Mouse (Mus musculus) liver, embryonic 13.5 days (tissue): ENCODE results near the gene Gsta1. TPM values are rescaled to one million over a fixed set of nuclear protein-coding genes. Genes with fewer than 3 reads are reported as not detected.
"Not testable (repeated sequence)": the region's sequence is repeated elsewhere in the genome, so short reads cannot be mapped to it uniquely, and the experiment has no call there.

Experiments
- ATAC-seq: fragments of 200-750 bp; cut with Nextera tagmentation; 2 replicates; pipeline ENCODE4 v1.8.0; 2017; ENCODE audit warnings: low read depth, mild to moderate bottlenecking, moderate number of reproducible peaks, moderate library complexity
- DNase-seq: peaks from one replicate; pipeline ENCODE4 v3.0.0; 2022
- H3K27ac ChIP-seq: fragments of 300-500 bp; sonication (generic); 2 replicates; pipeline ENCODE4 v1.5.1; 2015; ENCODE audit warnings: moderate library complexity, mild to moderate bottlenecking, inconsistent platforms
- H3K27me3 ChIP-seq: fragments of 300-500 bp; sonication (generic); 2 replicates; pipeline ENCODE4 v1.6.1; 2015; ENCODE audit warnings: mild to moderate bottlenecking, inconsistent platforms
- H3K36me3 ChIP-seq: fragments of 300-500 bp; sonication (generic); 2 replicates; pipeline ENCODE4 v1.6.1; 2015; ENCODE audit warnings: mild to moderate bottlenecking, inconsistent platforms
- H3K4me1 ChIP-seq: fragments of 300-500 bp; sonication (generic); replicated peaks from 2 replicates; pipeline ENCODE4 v1.6.1; 2015; ENCODE audit warnings: inconsistent platforms
- H3K4me2 ChIP-seq: fragments of 300-500 bp; sonication (generic); 2 replicates; pipeline ENCODE4 v1.6.1; 2015; ENCODE audit warnings: inconsistent platforms, mild to moderate bottlenecking, moderate library complexity
- H3K4me3 ChIP-seq: fragments of 300-500 bp; sonication (generic); replicated peaks from 2 replicates; pipeline ENCODE4 v1.5.1; 2015; ENCODE audit warnings: mild to moderate bottlenecking, inconsistent platforms
- H3K9ac ChIP-seq: fragments of 300-500 bp; sonication (generic); 2 replicates; pipeline ENCODE4 v1.6.1; 2015; ENCODE audit warnings: mild to moderate bottlenecking, inconsistent platforms
- H3K9me3 ChIP-seq: fragments of 300-500 bp; sonication (generic); replicated peaks from 2 replicates; pipeline ENCODE4 v1.6.1; 2016; ENCODE audit warnings: inconsistent platforms
- WGBS: fragments of 180-500 bp; shearing (Covaris S2); methylation state at CpG from one replicate; pipeline ENCODE4 v1.1.7; 2015; ENCODE audit not compliant: insufficient replicate concordance; 5-methylcytosine and 5-hydroxymethylcytosine counted together
- polyA plus RNA-seq: library from polyadenylated mRNA; unstranded; fragments of >200 nt; fragmentation: Nextera tagmentation; extraction: Ambion mirVana; gene quantifications from 2 replicates; pipeline ENCODE4 v1.2.1, GENCODE M21; 2015

Gsta1 gene
- 0.17 TPM in 1 of 2 replicates, not detected in the other for polyA plus RNA-seq

GRCm38 (mm10) chr9:78230461-78230860 lies at the start of gene Gsta1:
TSS of gene Gsta1 (plus strand) at chr9:78230656.
- H3K9ac ChIP-seq: not testable (repeated sequence)
- 56% methylated on average over 3 of the region's 3 CpGs for WGBS

GRCm38 (mm10) chr9:78182474-78182873 lies 48.0 kb upstream of the Gsta1 start, which contains the start of gene Gsta4:
TSS of gene Gsta4 (plus strand) at chr9:78182774.
- WGBS: 82% methylated on average over 4 of the region's 7 CpGs
- DNase-seq, H3K9me3 ChIP-seq, H3K4me2 ChIP-seq, H3K36me3 ChIP-seq, H3K9ac ChIP-seq, H3K4me3 ChIP-seq, H3K27me3 ChIP-seq, H3K27ac ChIP-seq, ATAC-seq: not testable (repeated sequence)
- peaks cover 10% of the 10 kb centered on the region for H3K4me1 ChIP-seq

More at GRCm38 (mm10) chr9:78230461-78230860, at the start of gene Gsta1:
- not testable (repeated sequence) for H3K36me3 ChIP-seq, H3K4me3 ChIP-seq, H3K27ac ChIP-seq, ATAC-seq, H3K4me2 ChIP-seq, DNase-seq, H3K27me3 ChIP-seq, H3K9me3 ChIP-seq, H3K4me1 ChIP-seq

DNA sequence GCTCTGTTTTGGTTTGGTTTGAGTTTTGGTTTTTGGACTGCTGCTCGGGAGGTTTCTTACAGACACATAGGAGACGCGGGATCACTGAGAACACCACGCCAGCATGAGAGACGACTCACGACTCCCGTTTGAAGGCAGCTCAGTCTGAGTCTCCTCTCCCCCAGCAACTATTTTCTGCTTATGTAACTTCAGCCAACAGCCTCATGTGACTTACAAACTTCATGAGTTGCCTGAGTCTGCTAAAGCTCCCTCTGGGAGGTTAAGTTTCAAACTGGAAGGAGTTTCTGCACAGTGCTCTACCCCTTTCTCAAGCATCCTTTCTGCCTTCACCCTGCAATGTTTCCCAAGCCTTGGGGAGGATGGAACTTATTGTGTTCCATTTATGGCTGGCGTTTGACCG lies 44.8 kb upstream of the Gsta1 start:
- Histone ChIP-seq H3K27ac (no peak overlapping the region), H3K4me3 (no peak overlapping the region), H3K9ac (no peak overlapping the region), H3K9me3 (no peaks in the 10 kb centered on the region), H3K36me3 (no peaks in the 10 kb centered on the region), H3K4me2 (no peak overlapping the region), H3K4me1 (peaks cover 41% of the 10 kb centered on the region), H3K27me3 (no peaks in the 10 kb centered on the region)
- DNase-seq: no peak
- ATAC-seq: no peak
- 75% methylated on average over 9 of the region's 9 CpGs for WGBS

DNA sequence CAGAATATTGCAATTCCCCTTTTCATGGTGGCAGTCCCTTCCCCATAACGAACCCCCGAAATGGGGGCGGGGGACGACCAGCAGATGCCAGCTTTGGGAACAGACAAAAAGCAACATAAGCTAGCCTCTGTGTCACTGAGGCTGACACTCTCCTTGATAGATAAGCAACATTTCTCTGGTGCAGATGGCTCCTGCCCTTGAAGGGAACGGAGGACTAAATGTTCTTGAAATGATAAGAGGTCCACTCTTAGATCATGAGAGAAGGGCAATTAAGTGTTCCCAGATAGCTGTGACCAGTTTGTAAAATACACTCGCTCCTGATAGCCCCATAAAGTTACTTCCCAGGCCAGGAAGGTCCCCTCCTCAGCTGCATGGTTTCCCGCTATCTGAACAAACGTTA lies 41.5 kb upstream of the Gsta1 start:
- Histone ChIP-seq H3K4me3 (no peak overlapping the region), H3K36me3 (no peaks in the 10 kb centered on the region), H3K4me1 (peaks cover 60% of the 10 kb centered on the region), H3K9me3 (no peaks in the 10 kb centered on the region), H3K27me3 (no peaks in the 10 kb centered on the region), H3K4me2 (peak overlapping the region; percentile 41), H3K9ac (peak overlapping the region; percentile 41), H3K27ac (peak overlapping the region; percentile 85)
- ATAC-seq (peak; percentile 79), DNase-seq (no peak)
- WGBS: 28% methylated on average over 8 of the region's 8 CpGs

DNA sequence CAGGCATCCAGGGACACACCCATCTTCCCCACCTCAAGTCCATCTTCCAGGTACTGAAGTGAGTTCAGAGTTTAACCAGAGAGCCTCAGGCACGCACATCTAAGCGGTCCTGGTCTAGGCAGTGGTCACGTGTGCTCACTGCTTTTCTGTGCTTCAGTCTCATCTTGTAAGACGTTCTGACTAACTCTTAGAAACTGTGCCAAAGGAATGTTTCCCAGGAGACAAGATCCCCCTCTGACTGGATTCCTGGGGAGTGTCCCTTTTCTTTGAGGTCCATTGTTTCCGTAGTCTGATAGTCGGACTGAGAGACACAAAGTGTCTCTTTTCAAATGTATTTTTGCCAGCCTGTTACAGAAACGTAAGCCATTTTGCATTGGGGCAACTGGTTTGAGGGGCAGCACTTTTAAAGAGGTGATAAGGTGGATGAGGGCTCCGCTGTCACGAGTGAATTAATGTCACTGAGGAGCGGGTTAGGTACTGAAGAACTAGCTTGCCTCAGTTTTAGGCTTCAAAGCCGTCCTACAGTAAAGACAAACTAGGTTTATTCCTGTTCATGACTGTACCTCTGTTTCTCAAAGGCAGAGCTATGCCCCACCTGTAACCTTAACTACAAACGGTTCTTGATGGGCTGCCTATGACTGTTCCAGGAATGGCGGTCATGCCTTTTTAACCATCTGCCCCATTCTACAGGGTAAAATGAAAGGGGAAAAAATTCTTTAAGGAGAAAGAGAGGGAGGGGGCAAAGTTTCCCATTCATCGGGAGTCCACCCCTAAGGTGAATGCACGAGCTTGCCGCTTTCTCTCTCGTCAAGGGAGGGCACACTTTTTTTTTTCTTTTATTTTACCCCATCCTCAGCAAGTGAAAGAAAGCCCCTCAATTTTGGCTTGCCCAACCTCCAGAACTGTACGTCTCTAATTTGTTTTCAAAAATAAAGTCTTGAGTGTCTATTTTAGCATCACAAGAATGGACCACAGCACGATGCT lies 39.5 kb upstream of the Gsta1 start:
- H3K4me3 ChIP-seq: peak overlapping the region; percentile 51
- peak overlapping the region; percentile 9 for H3K27ac ChIP-seq
- no peak for DNase-seq
- WGBS: 10% methylated on average over 19 of the region's 19 CpGs
- H3K4me2 ChIP-seq: peak overlapping the region; percentile 70
- H3K4me1 ChIP-seq: peaks cover 54% of the 10 kb centered on the region
- H3K27me3 ChIP-seq: no peaks in the 10 kb centered on the region
- no peak; the same call in 1 of the 2 replicates for ATAC-seq
- peak overlapping the region; percentile 64 for H3K9ac ChIP-seq
- H3K36me3 ChIP-seq: no peaks in the 10 kb centered on the region
- no peaks in the 10 kb centered on the region for H3K9me3 ChIP-seq

DNA sequence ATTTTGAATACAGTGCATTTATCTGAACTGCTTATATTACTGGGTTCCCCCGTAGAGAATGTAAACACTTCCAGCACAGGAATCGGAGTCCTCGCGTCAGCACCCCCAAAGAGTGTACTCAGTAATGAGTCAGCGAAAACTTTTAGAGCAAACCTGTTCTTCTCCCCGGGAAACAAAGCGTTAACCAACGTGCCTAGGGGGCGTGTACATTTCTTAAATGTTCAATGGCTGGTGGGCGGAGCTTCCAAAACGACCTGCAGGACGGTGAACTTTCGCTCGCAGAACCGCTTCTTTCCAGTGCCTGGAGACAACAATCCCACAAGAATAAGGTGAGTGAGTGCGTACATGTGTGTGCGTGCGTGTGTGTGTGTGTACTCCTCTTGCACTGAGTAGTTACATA lies 38.7 kb upstream of the Gsta1 start:
- Histone ChIP-seq H3K4me2 (peak overlapping the region; percentile 70), H3K9ac (peak overlapping the region; percentile 64), H3K9me3 (no peaks in the 10 kb centered on the region), H3K36me3 (no peaks in the 10 kb centered on the region), H3K4me1 (peaks cover 54% of the 10 kb centered on the region), H3K27me3 (no peaks in the 10 kb centered on the region), H3K4me3 (peak overlapping the region; percentile 51), H3K27ac (peak overlapping the region; percentile 21; the same call in 1 of the 2 replicates)
- under 1% methylated on average over 18 of the region's 18 CpGs for WGBS
- ATAC-seq: peak; percentile 57
- DNase-seq: peak; percentile 81

DNA sequence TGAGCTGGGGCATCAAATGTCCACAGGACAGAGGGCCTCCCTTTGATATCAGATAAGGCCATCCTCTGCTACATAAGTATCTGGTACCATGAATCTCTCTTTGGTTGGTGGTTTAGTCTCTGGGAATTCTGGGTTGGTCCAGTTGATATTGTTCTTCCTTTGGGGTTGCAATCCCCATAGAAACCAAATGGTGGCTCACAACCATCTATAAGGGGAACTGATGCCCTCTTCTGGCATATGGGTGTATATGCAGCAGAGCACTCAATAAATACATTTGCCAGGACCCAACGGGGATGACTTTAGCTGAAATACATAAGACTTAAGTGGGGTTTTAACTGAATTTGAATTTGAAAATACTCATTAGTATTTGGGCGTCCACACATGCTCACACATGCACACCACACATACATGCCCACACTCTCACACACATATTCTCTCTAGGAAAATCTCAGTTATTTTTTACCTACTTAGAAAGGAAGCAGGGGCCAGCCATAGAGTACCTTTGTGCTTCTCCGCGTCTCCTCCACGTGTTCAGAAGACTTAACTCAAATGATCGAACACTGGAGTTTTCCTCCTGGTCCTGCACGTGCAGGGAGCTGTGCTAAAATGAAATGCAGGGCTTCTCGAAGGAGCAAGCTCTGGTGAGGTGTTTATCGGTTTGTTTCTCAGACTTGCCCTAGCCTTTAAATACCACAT lies 36.4 kb upstream of the Gsta1 start:
- no peak overlapping the region for H3K4me3 ChIP-seq
- H3K4me1 ChIP-seq: peaks cover 38% of the 10 kb centered on the region
- no peak overlapping the region for H3K9ac ChIP-seq
- DNase-seq: peak; percentile 45
- no peak overlapping the region for H3K4me2 ChIP-seq
- H3K27me3 ChIP-seq: no peaks in the 10 kb centered on the region
- H3K9me3 ChIP-seq: no peaks in the 10 kb centered on the region
- no peaks in the 10 kb centered on the region for H3K36me3 ChIP-seq
- ATAC-seq: no peak
- 38% methylated on average over 9 of the region's 9 CpGs for WGBS
- no peak overlapping the region for H3K27ac ChIP-seq

DNA sequence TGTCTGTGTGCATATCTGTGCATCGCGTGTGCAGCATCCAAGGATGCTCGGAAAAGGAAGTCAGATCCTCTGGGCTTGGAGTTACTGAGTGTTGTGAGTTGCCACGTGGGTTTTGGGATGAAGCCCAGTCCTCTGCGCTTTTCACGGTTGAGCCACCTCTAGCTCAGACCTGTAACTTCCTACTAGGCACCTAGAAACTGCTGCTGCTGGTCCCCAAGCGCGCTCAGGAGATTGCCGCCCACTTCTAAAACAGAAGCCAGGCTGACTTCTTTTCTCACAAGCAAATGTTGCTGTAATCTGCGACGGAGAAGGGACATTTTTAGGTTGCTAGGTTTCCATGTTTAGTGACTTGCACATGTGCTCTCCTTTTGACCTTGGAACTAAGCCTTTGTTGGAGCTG lies 35.4 kb upstream of the Gsta1 start:
- 73% methylated on average over 11 of the region's 11 CpGs for WGBS
- Histone ChIP-seq H3K9me3 (no peaks in the 10 kb centered on the region), H3K27ac (no peak overlapping the region), H3K4me3 (no peak overlapping the region), H3K4me2 (no peak overlapping the region), H3K27me3 (no peaks in the 10 kb centered on the region), H3K9ac (no peak overlapping the region), H3K36me3 (no peaks in the 10 kb centered on the region), H3K4me1 (peaks cover 29% of the 10 kb centered on the region)
- no peak for DNase-seq
- ATAC-seq: no peak

- no peak overlapping the region for H3K9ac ChIP-seq
- DNase-seq (no peak), ATAC-seq (no peak)
- no peak overlapping the region for H3K4me3 ChIP-seq
- H3K4me2 ChIP-seq: no peak overlapping the region
- H3K27me3 ChIP-seq: no peaks in the 10 kb centered on the region
- H3K9me3 ChIP-seq: no peaks in the 10 kb centered on the region
- WGBS: 82% methylated on average over 9 of the region's 9 CpGs
- H3K27ac ChIP-seq: no peak overlapping the region
- peaks cover 3% of the 10 kb centered on the region for H3K4me1 ChIP-seq
- no peaks in the 10 kb centered on the region for H3K36me3 ChIP-seq
Observed at GRCm38 (mm10) chr9:78197801-78198200, 32.7 kb upstream of the Gsta1 start.

- no peak overlapping the region for H3K4me3 ChIP-seq
- no peaks in the 10 kb centered on the region for H3K4me1 ChIP-seq
- H3K9me3 ChIP-seq: no peaks in the 10 kb centered on the region
- DNase-seq (no peak), ATAC-seq (no peak)
- no peaks in the 10 kb centered on the region for H3K27me3 ChIP-seq
- WGBS: 62% methylated on average over 6 of the region's 6 CpGs
- no peak overlapping the region for H3K27ac ChIP-seq
- no peak overlapping the region for H3K4me2 ChIP-seq
- H3K36me3 ChIP-seq: no peaks in the 10 kb centered on the region
- H3K9ac ChIP-seq: no peak overlapping the region
Observed at GRCm38 (mm10) chr9:78204194-78204593, 26.3 kb upstream of the Gsta1 start.

DNA sequence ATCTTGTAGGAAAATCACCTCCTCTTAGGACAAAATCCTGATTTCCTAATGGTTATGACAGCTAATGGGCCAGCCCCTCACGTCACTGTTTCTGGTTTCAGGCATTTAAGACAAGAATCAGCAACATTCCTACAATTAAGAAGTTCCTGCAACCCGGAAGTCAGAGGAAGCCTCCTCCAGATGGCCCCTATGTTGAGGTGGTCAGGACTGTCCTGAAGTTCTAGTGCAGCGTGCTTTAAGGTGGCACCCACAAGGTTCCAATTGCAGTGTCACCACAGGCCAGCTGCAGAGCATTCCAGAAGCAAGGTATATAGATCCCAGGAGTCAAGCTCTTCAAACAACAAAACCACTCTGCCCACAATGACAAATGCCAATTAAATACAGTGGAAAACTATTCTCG lies 21.5 kb upstream of the Gsta1 start:
- Histone ChIP-seq H3K9ac (no peak overlapping the region), H3K4me3 (no peak overlapping the region), H3K9me3 (no peaks in the 10 kb centered on the region), H3K36me3 (0 out of 2 replicates have a peak, but pooled peaks cover 2% of the 10 kb centered on the region), H3K27me3 (no peaks in the 10 kb centered on the region), H3K4me1 (peaks cover 7% of the 10 kb centered on the region), H3K27ac (no peak overlapping the region), H3K4me2 (no peak overlapping the region)
- DNase-seq (no peak), ATAC-seq (no peak)
- 29% methylated on average over 4 of the region's 4 CpGs for WGBS
